Mouse (Mus musculus) bone marrow, adult 2 months (tissue): ENCODE results near the gene Kdelr1. TPM values are rescaled to one million over a fixed set of nuclear protein-coding genes. Genes with fewer than 3 reads are reported as not detected.
"Not testable (repeated sequence)": the region's sequence is repeated elsewhere in the genome, so short reads cannot be mapped to it uniquely, and the experiment has no call there.

ENCODE experiments used
- H3K27ac ChIP-seq: fragments of 200-500 bp; 2 replicates; pipeline ENCODE4 v1.5.1; 2012; ENCODE audit warnings: low read depth, mild to moderate bottlenecking, control low read depth, inconsistent platforms, low read length; ENCODE audit not compliant: control insufficient read depth, poor library complexity, insufficient read depth
- H3K4me1 ChIP-seq: fragments of 200-500 bp; 2 replicates; pipeline ENCODE4 v1.6.1; 2011; ENCODE audit warnings: low read length; ENCODE audit not compliant: control insufficient read depth, insufficient read depth
- H3K4me3 ChIP-seq: fragments of 200-500 bp; replicated peaks from 2 replicates; pipeline ENCODE3; 2011; ENCODE audit warnings: mild to moderate bottlenecking, low read depth, low read length, control low read depth; ENCODE audit not compliant: control insufficient read depth
- CTCF ChIP-seq: fragments of 200-500 bp; IDR thresholded peaks from 2 replicates; pipeline ENCODE4 v1.5.1; 2011; ENCODE audit warnings: low read length, control low read depth; ENCODE audit not compliant: control insufficient read depth, insufficient read depth
- POLR2A ChIP-seq: fragments of 200-500 bp; IDR thresholded peaks from 2 replicates; pipeline ENCODE4 v1.6.1; 2011; ENCODE audit warnings: low read depth, mild to moderate bottlenecking, control low read depth, low read length, borderline replicate concordance; ENCODE audit not compliant: control insufficient read depth
- WGBS: fragments of 180-500 bp; shearing (Covaris S2); methylation state at CpG from one replicate; pipeline ENCODE4 v1.1.7; 2018; 5-methylcytosine and 5-hydroxymethylcytosine counted together
- polyA plus RNA-seq: library from polyadenylated mRNA; stranded (reverse); fragments of >200 nt; gene quantifications from 2 replicates; pipeline ENCODE4 v1.2.4, GENCODE M21; 2011; ENCODE audit warnings: low replicate concordance; ENCODE audit not compliant: missing spikeins, insufficient read depth, insufficient read length

Gene Kdelr1
- polyA plus RNA-seq, 1 experiment, result 69.2 TPM

DNA sequence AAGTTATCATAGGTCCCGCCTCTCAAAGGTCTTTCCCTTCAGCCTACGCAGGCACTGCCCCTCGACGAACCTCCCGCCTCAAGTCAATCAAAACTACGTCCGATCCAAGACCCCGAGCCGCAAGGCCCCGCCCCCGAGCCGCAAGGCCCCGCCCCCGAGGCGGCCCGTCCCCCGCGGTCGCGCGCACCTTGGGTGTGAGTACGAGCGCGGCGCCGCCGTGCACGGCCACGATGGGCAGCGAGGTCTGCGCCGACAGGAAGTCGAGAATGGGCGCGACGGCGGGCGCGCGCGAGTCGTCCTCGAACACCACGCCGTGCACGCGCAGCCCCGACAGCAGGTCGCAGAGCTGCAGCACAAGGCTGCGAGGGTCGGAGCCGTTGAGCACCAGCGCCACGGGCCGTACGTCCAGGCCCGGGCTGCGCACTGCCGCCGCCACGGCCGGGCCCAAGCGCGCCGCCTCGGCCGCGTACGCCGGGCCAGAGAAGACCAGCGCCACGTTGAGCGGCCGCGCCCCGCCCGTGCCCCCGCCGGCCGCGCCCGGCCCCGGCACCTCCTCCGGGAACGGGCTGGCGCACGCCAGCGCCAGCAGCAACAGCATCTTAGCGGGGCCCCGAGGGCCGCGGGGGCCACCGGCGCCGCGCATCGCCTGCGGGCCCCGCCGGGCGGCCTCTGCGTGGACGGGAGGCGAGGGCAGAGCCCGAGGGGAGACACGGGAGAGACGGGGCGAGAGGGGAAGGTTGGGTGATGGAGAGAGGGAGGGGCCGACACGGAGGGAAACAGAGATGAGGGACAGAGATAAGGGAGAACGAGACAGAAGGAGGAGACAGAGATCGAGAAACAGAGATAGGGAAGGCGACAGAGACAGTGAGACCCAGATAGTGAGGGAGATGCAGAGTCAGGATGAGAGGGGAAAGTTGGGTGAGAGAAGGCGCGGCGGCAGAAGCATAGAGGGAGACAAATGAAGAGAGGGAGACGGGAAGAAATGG is 6.4 kb upstream of the Kdelr1 start:
- peak overlapping the region; percentile 70 for H3K27ac ChIP-seq
- no peaks in the 10 kb centered on the region; the same call in 1 of the 2 replicates for H3K4me1 ChIP-seq
- peak; percentile 72; the same call in 1 of the 2 replicates for TF ChIP-seq POLR2A
- no peak for TF ChIP-seq CTCF

DNA sequence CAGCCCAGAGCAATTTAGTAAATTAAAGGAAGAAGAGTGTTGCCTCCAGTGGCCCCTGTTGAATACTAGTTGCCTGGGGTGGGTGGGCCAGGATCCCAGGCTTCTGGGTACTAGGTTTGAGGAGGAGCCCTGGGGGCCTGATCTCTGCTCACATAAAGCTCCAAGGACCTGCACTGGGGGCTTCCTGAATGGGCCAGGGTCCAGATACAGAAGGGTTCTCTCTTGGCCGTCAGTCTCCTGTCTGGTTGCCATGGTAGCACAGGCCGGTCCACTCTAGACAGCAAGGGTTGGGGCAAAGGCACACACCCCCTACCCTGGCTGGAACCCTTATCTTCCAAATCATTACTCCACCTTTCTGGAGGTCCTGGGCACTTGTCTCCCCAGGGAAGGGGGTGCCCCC is 4.7 kb upstream of the Kdelr1 start:
- 76% methylated on average over 2 of the region's 2 CpGs for WGBS
- Histone ChIP-seq H3K27ac (no peak overlapping the region), H3K4me1 (no peaks in the 10 kb centered on the region; the same call in 1 of the 2 replicates), H3K4me3 (no peak overlapping the region)
- TF ChIP-seq POLR2A, result no peak
- no peak for TF ChIP-seq CTCF

More for the DNA sequence above, 6.4 kb upstream of the Kdelr1 start:
- H3K4me3 ChIP-seq, result peak overlapping the region; percentile 74
- 2% methylated on average over 117 of the region's 117 CpGs for WGBS

DNA sequence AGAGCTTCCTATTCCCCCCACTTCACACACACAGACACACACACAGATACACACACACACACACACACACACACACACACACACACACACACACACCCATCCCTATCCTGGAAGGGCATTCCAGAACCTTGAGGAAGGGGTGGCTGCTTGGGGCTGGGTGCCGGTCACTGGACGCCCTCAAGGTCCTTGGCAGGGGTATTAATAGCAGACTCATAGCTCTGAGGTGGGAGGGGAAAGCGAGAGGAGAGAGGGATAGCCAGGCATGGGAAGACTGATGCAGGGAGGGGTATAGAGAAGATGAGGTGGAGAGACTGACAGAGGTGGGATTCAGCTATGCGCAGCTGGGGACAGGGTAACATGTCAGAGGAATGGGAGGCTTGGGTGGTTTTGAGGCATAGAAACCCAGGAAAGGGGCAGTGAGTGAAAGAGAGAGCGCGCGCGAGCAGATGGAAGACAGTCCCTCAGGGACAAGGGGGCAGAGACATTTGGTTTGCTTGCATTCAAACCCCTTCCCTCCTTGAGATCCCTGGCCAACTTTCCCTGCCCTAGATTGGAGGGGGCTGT is 3.4 kb upstream of the Kdelr1 start:
- no peak for TF ChIP-seq CTCF
- no peak for TF ChIP-seq POLR2A
- WGBS, result 53% methylated on average over 8 of the region's 8 CpGs
- Histone ChIP-seq H3K4me1 (peaks cover 2% of the 10 kb centered on the region; the same call in 1 of the 2 replicates), H3K4me3 (no peak overlapping the region), H3K27ac (no peak overlapping the region)

- Histone ChIP-seq H3K4me1 (peaks cover 2% of the 10 kb centered on the region; the same call in 1 of the 2 replicates), H3K4me3 (no peak overlapping the region), H3K27ac (no peak overlapping the region)
- 9% methylated on average over 14 of the region's 14 CpGs for WGBS
- no peak for TF ChIP-seq CTCF
- TF ChIP-seq POLR2A, result no peak
Measured at GRCm38 (mm10) chr7:45869787-45870186, 2.8 kb upstream of the Kdelr1 start.

- no peak overlapping the region for H3K4me3 ChIP-seq
- TF ChIP-seq POLR2A (no peak), CTCF (no peak)
- peaks cover 2% of the 10 kb centered on the region; the same call in 1 of the 2 replicates for H3K4me1 ChIP-seq
- H3K27ac ChIP-seq, result no peak overlapping the region
- WGBS, result 3% methylated on average over 29 of the region's 30 CpGs
Measured at GRCm38 (mm10) chr7:45870282-45871058, 2.1 kb upstream of the Kdelr1 start.

DNA sequence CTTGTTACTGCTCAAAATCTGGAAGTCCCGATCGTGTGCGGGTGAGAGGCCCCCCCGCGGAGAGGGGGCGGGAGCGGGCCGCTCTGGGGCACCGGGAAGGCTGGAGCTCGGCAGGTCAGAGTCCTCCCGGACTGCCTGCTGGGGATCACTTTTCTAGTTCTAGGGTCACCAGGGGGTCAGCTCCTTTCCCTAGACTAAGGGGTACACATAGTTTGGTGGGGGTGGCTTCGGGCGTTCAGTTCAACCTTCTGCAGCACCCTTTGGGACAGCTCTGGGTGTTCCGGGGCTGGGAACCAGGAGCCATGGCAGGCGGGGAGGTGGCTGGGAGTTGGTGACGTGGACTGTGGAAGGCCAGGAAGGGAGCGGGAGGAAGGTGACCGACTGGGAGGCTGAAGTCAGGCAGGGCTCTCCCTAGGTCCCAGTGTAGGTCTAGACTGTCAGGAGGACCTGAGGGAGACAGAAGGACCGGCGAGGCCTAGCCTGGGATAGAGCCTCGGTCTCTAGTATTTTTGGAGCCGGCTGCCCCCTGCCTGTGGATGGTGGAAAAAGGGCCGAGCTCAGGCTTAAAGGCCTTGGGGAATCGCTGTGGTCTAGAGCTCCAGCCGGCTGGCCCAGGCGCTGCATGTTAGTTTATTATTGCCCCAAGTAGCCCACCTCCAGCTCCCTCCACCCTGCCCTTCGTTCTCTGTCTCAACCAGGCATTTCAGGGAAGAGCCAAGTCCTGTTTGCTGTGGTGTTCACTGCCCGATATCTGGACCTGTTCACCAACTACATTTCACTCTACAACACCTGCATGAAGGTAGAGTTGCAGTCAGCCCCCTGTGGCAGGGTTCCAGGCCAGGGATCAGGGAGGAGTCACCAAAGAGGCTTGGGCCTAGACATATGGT is 732 bp downstream of the Kdelr1 start:
- TF ChIP-seq CTCF (peak; percentile 1; the same call in 1 of the 2 replicates), POLR2A (no peak)
- 1% methylated on average over 28 of the region's 28 CpGs for WGBS

GRCm38 (mm10) chr7:45876895-45877294 is 4.3 kb downstream of the Kdelr1 start:
- WGBS, result 87% methylated on average over 7 of the region's 7 CpGs
- Histone ChIP-seq H3K27ac (no peak overlapping the region), H3K4me3 (no peak overlapping the region), H3K4me1 (peaks cover 2% of the 10 kb centered on the region; the same call in 1 of the 2 replicates)
- no peak for TF ChIP-seq CTCF
- TF ChIP-seq POLR2A, result no peak

More for the DNA sequence above, 732 bp downstream of the Kdelr1 start:
- peak overlapping the region; percentile 91 for H3K4me3 ChIP-seq
- peaks cover 2% of the 10 kb centered on the region; the same call in 1 of the 2 replicates for H3K4me1 ChIP-seq
- peak overlapping the region; percentile 82 for H3K27ac ChIP-seq

- WGBS, result 83% methylated on average over 1 of the region's 1 CpGs
- H3K27ac ChIP-seq, H3K4me1 ChIP-seq, H3K4me3 ChIP-seq: not testable (repeated sequence)
Measured at GRCm38 (mm10) chr7:45878278-45878677, 5.7 kb downstream of the Kdelr1 start, which contains the start of gene Grin2d. Gene Grin2d (minus strand): TSS chr7:45878378.
